Mouse (Mus musculus) hindbrain, postnatal 0 days (tissue): ENCODE measurements around the gene Plcb4. TPM values are rescaled to one million over a fixed set of nuclear protein-coding genes. Genes with fewer than 3 reads are reported as not detected.
A peak's percentile ranks its signal among the peaks of the same experiment; 100 is the strongest.

Experiments
- ATAC-seq: fragments of 200-750 bp; cut with Nextera tagmentation; 2 replicates; pipeline ENCODE4 v1.8.0; 2017; ENCODE audit warnings: mild to moderate bottlenecking, moderate TSS enrichment, moderate library complexity
- DNase-seq: peaks from one replicate; pipeline ENCODE4 v3.0.0-alpha.2; 2015; ENCODE audit warnings: low spot score
- H3K27ac ChIP-seq: fragments of 300-500 bp; sonication (generic); 2 replicates; pipeline ENCODE4 v1.5.1; 2014; ENCODE audit warnings: mild to moderate bottlenecking
- H3K27me3 ChIP-seq: fragments of 300-500 bp; sonication (generic); 2 replicates; pipeline ENCODE4 v1.6.1; 2014; ENCODE audit warnings: low read length, mixed read lengths; ENCODE audit not compliant: insufficient read depth
- H3K36me3 ChIP-seq: fragments of 300-500 bp; sonication (generic); 2 replicates; pipeline ENCODE4 v1.6.1; 2014; ENCODE audit warnings: low read length, mixed read lengths; ENCODE audit not compliant: insufficient read depth
- H3K4me1 ChIP-seq: fragments of 300-500 bp; sonication (generic); 2 replicates; pipeline ENCODE4 v1.6.1; 2014; ENCODE audit warnings: antibody characterized with exemption, low read length, mixed read lengths; ENCODE audit not compliant: insufficient read depth
- H3K4me2 ChIP-seq: fragments of 300-500 bp; sonication (generic); 2 replicates; pipeline ENCODE4 v1.6.1; 2014; ENCODE audit warnings: low read depth, mild to moderate bottlenecking, low read length, moderate library complexity, mixed read lengths
- H3K4me3 ChIP-seq: fragments of 300-500 bp; sonication (generic); 2 replicates; pipeline ENCODE4 v1.5.1; 2014; ENCODE audit warnings: low read length
- H3K9ac ChIP-seq: fragments of 300-500 bp; sonication (generic); replicated peaks from 2 replicates; pipeline ENCODE4 v1.6.1; 2014; ENCODE audit warnings: mild to moderate bottlenecking, low read length, moderate library complexity, mixed read lengths
- H3K9me3 ChIP-seq: fragments of 300-500 bp; sonication (generic); 2 replicates; pipeline ENCODE4 v1.6.1; 2016; ENCODE audit warnings: low read length, mixed read lengths
- CTCF ChIP-seq: IDR thresholded peaks from 2 replicates; pipeline ENCODE4 v1.5.1; 2016; ENCODE audit warnings: antibody characterized with exemption, control low read depth, low read depth
- WGBS: fragments of 180-500 bp; shearing (Covaris S2); extraction: QIAGEN DNeasy Blood & Tissue Kit; methylation state at CpG from one replicate; pipeline ENCODE4 v1.1.7; 2014; 5-methylcytosine and 5-hydroxymethylcytosine counted together
- polyA plus RNA-seq: library from polyadenylated mRNA; unstranded; fragments of >200 nt; fragmentation: Nextera tagmentation; extraction: Ambion mirVana; gene quantifications from 2 replicates; pipeline ENCODE4 v1.2.1, GENCODE M21; 2015
- total RNA-seq: library from RNA; depleted of rRNA; stranded (reverse); fragments of >200 nt; gene quantifications from 2 replicates; pipeline ENCODE4 v1.2.3, GENCODE M21; 2014

Gene Plcb4
- total and polyA plus RNA-seq, 2 experiments from 2014 or later = 43.0 to 46.9 TPM

- Histone ChIP-seq H3K4me2 (no peak overlapping the region), H3K9me3 (no peaks in the 10 kb centered on the region), H3K4me3 (no peak overlapping the region), H3K9ac (no peak overlapping the region), H3K4me1 (0 out of 2 replicates have a peak, but pooled peaks cover 13% of the 10 kb centered on the region), H3K27me3 (no peaks in the 10 kb centered on the region), H3K27ac (no peak overlapping the region), H3K36me3 (no peaks in the 10 kb centered on the region)
- DNase-seq (no peak), ATAC-seq (no peak)
- TF ChIP-seq CTCF = no peak
- 90% methylated on average over 1 of the region's 1 CpGs for WGBS
These were observed 164.9 kb downstream of the Plcb4 start for GRCm38 (mm10) chr2:135823690-135824089.

- Histone ChIP-seq H3K9ac (no peak overlapping the region), H3K9me3 (no peaks in the 10 kb centered on the region), H3K27ac (no peak overlapping the region), H3K4me3 (no peak overlapping the region), H3K36me3 (no peaks in the 10 kb centered on the region), H3K4me2 (no peak overlapping the region), H3K4me1 (peaks cover 13% of the 10 kb centered on the region; the same call in 1 of the 2 replicates), H3K27me3 (no peaks in the 10 kb centered on the region)
- TF ChIP-seq CTCF = no peak
- 97% methylated on average over 1 of the region's 1 CpGs for WGBS
- DNase-seq (no peak), ATAC-seq (no peak)
These were observed 165.9 kb downstream of the Plcb4 start for GRCm38 (mm10) chr2:135824757-135825156.

GRCm38 (mm10) chr2:135825645-135826044, 166.8 kb downstream of the Plcb4 start:
- no peaks in the 10 kb centered on the region for H3K27me3 ChIP-seq
- H3K4me1 ChIP-seq = peaks cover 13% of the 10 kb centered on the region; the same call in 1 of the 2 replicates
- peak overlapping the region; percentile 32; the same call in 1 of the 2 replicates for H3K27ac ChIP-seq
- TF ChIP-seq CTCF = no peak
- H3K9me3 ChIP-seq = no peaks in the 10 kb centered on the region
- ATAC-seq (peak; percentile 66), DNase-seq (peak; percentile 45)
- H3K4me2 ChIP-seq = no peak overlapping the region
- WGBS = 49% methylated on average over 2 of the region's 2 CpGs
- no peaks in the 10 kb centered on the region for H3K36me3 ChIP-seq
- H3K4me3 ChIP-seq = no peak overlapping the region
- no peak overlapping the region for H3K9ac ChIP-seq

GRCm38 (mm10) chr2:135826616-135827360, 168.0 kb downstream of the Plcb4 start:
- Histone ChIP-seq H3K36me3 (no peaks in the 10 kb centered on the region), H3K27ac (peak overlapping the region; percentile 32; the same call in 1 of the 2 replicates), H3K27me3 (no peaks in the 10 kb centered on the region), H3K4me3 (no peak overlapping the region), H3K4me1 (peaks cover 13% of the 10 kb centered on the region; the same call in 1 of the 2 replicates), H3K9ac (no peak overlapping the region), H3K9me3 (no peaks in the 10 kb centered on the region), H3K4me2 (no peak overlapping the region)
- DNase-seq (no peak), ATAC-seq (no peak)
- no peak for TF ChIP-seq CTCF
- WGBS = 74% methylated on average over 3 of the region's 3 CpGs

GRCm38 (mm10) chr2:135828446-135828845, 169.6 kb downstream of the Plcb4 start:
- Histone ChIP-seq H3K27me3 (no peaks in the 10 kb centered on the region), H3K4me3 (no peak overlapping the region), H3K9me3 (no peaks in the 10 kb centered on the region), H3K4me1 (peaks cover 13% of the 10 kb centered on the region; the same call in 1 of the 2 replicates), H3K36me3 (no peaks in the 10 kb centered on the region), H3K9ac (no peak overlapping the region), H3K4me2 (no peak overlapping the region), H3K27ac (no peak overlapping the region)
- 63% methylated on average over 2 of the region's 2 CpGs for WGBS
- TF ChIP-seq CTCF = no peak
- DNase-seq = no peak
- ATAC-seq = no peak

- Histone ChIP-seq H3K4me1 (no peaks in the 10 kb centered on the region; the same call in 1 of the 2 replicates), H3K4me2 (no peak overlapping the region), H3K27me3 (no peaks in the 10 kb centered on the region), H3K9me3 (no peaks in the 10 kb centered on the region), H3K9ac (no peak overlapping the region), H3K4me3 (no peak overlapping the region), H3K36me3 (no peaks in the 10 kb centered on the region), H3K27ac (no peak overlapping the region)
- 93% methylated on average over 3 of the region's 3 CpGs for WGBS
- TF ChIP-seq CTCF = no peak
- ATAC-seq (no peak), DNase-seq (no peak)
These were observed 174.9 kb downstream of the Plcb4 start for GRCm38 (mm10) chr2:135833743-135834142.

GRCm38 (mm10) chr2:135834435-135834834, 175.6 kb downstream of the Plcb4 start:
- WGBS = 79% methylated on average over 2 of the region's 2 CpGs
- H3K4me2 ChIP-seq = no peak overlapping the region
- no peak overlapping the region for H3K9ac ChIP-seq
- no peaks in the 10 kb centered on the region for H3K36me3 ChIP-seq
- no peak for DNase-seq
- H3K9me3 ChIP-seq = no peaks in the 10 kb centered on the region
- no peak for ATAC-seq
- H3K27me3 ChIP-seq = no peaks in the 10 kb centered on the region
- H3K27ac ChIP-seq = no peak overlapping the region
- H3K4me3 ChIP-seq = no peak overlapping the region
- TF ChIP-seq CTCF = no peak
- H3K4me1 ChIP-seq = no peaks in the 10 kb centered on the region; the same call in 1 of the 2 replicates
